Mouse (Mus musculus): Measurements from ENCODE around the gene Mycbpap.

DNA sequence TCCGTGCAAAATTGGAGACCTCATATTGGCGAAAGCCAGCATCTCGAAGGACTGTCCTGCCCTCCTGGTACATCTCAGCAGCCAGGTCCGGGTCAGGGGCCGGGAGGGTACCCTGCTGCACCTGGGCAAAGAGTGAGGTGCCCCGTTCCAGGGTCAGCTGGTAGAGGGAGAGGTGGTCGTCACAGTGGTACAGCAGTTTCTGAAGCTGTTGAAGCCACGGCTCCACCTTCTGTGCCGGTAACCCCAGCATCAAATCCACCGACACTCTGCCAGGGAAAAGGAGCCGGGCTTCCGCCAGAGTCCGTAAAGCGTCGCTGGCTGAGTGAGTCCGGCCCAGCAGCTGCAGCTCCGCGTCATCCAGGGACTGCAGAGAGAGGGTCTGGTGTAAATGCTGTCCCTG lies 22.9 kb upstream of the Mycbpap start:
- TF ChIP-seq CTCF (IDR thresholded peaks at IDR 0.05; ENCODE audit: low read depth), result no peak
- TF ChIP-seq EP300 (optimal IDR thresholded peaks at IDR 0.05), result no peak
